Mouse (Mus musculus) hematopoietic stem cell, adult 5-6 weeks (primary cell): Measurements from ENCODE around the gene Cdc42bpa. TPM values are rescaled to one million over a fixed set of nuclear protein-coding genes. Genes with fewer than 3 reads are reported as not detected.

Source experiments
- ATAC-seq, 2 experiments: fragments of 125-278 bp in 1 of 2; replicated peaks in 1 of 2; 2 replicates each; pipeline ENCODE4 v1.8.0; 2016 to 2017; ENCODE audit warnings: inconsistent platforms in 2 of 2, mild to moderate bottlenecking in 2 of 2, moderate number of reproducible peaks in 2 of 2, low read depth in 1 of 2, moderate TSS enrichment in 1 of 2; ENCODE audit not compliant: low FRiP score in 2 of 2, poor library complexity in 2 of 2, severe bottlenecking in 2 of 2, insufficient read depth in 1 of 2, low TSS enrichment in 1 of 2
- total RNA-seq: library from RNA; stranded (forward); fragments of 172-1452, 232-1000 nt; gene quantifications from 2 replicates; pipeline ENCODE4 v1.2.3, GENCODE M21; 2017

The Cdc42bpa gene
- total RNA-seq, 1 experiment from 2014 or later: 18.7 TPM

- ATAC-seq: no peak
Measured at GRCm38 (mm10) chr1:180128077-180128792, 168.0 kb downstream of the Cdc42bpa start.

- no peak for ATAC-seq
Measured at GRCm38 (mm10) chr1:180131402-180131801, 171.1 kb downstream of the Cdc42bpa start.

GRCm38 (mm10) chr1:180132187-180132586 is 171.9 kb downstream of the Cdc42bpa start:
- ATAC-seq: no peak

GRCm38 (mm10) chr1:180139158-180139557 is 178.9 kb downstream of the Cdc42bpa start:
- ATAC-seq: no peak

GRCm38 (mm10) chr1:180140970-180141369 is 180.7 kb downstream of the Cdc42bpa start:
- ATAC-seq: no peak

- peak; percentile 45 to 49; a peak in 2 of 4 replicates for ATAC-seq
Measured at GRCm38 (mm10) chr1:180148036-180148435, 187.8 kb downstream of the Cdc42bpa start.

- ATAC-seq: no peak
Measured at GRCm38 (mm10) chr1:180148563-180148962, 188.3 kb downstream of the Cdc42bpa start.

- no peak for ATAC-seq
Measured at GRCm38 (mm10) chr1:180151191-180151590, 190.9 kb downstream of the Cdc42bpa start.

- ATAC-seq: no peak
Measured at GRCm38 (mm10) chr1:180158648-180159047, 198.4 kb downstream of the Cdc42bpa start.

GRCm38 (mm10) chr1:180160545-180160944 is 200.3 kb downstream of the Cdc42bpa start:
- ATAC-seq: no peak

GRCm38 (mm10) chr1:180161160-180161559 is 200.9 kb downstream of the Cdc42bpa start:
- ATAC-seq: no peak

GRCm38 (mm10) chr1:180161566-180162355 is 201.5 kb downstream of the Cdc42bpa start:
- no peak for ATAC-seq

- no peak for ATAC-seq
Measured at GRCm38 (mm10) chr1:180162986-180163385, 202.7 kb downstream of the Cdc42bpa start.

GRCm38 (mm10) chr1:180166533-180166932 is 206.3 kb downstream of the Cdc42bpa start:
- ATAC-seq: no peak

GRCm38 (mm10) chr1:180168294-180168693 is 208.0 kb downstream of the Cdc42bpa start:
- no peak for ATAC-seq

GRCm38 (mm10) chr1:180169161-180169560 is 208.9 kb downstream of the Cdc42bpa start:
- no peak for ATAC-seq

- no peak for ATAC-seq
Measured at GRCm38 (mm10) chr1:180170071-180170470, 209.8 kb downstream of the Cdc42bpa start.

GRCm38 (mm10) chr1:180171883-180172282 is 211.6 kb downstream of the Cdc42bpa start:
- ATAC-seq: no peak
